Mouse (Mus musculus): Measurements from ENCODE around the gene Vps4a.

Vps4a gene

DNA sequence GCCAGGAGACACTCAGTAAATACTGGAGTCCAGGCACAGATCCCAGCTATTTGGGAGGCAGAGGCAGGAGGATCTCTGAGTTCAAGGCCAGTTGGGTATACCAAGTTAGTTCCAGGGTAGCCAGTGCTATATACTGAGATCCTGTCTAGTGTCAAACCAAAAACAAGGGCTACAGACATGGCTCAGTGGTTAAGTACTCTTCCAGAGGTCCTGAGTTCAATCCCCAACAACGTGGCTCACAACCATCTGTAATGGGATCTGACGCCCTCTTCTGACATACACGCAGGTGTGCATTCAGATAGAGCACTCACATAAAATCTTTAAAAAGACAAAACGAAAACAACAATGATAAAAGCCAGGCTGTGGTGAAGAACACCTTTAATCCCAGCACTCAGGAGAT is 18.5 kb downstream of the Vps4a start:
- DNase-seq (ENCODE audit: low read depth): no peak

DNA sequence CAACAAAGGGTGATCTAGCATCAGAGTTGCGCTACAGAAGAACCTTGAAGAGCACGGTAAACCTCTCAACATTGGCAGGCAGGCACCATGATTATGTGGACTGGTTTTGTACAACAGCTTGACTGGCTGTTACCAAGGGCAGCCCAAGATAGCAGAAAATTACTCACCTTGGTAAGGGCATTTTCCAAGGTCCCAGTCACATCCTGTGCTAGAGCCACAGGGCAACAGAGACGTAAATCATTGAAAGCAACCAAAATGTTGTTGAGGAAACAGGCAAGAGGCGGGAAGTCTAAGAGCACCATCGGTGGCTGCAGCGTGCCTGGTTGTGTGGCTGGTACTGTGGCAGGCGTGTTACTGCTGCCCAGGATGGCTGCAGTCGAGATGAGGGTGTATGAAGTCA is 21.0 kb downstream of the Vps4a start:
- no peak for DNase-seq (ENCODE audit: low read depth)

- DNase-seq (ENCODE audit: low read depth): peak; percentile 95
These were observed 25.3 kb downstream of the Vps4a start, which contains the start of the genes Cog8 and Nip7 for GRCm38 (mm10) chr8:107056076-107056972. Cog8 (minus strand) TSS chr8:107056689. Nip7 (plus strand) TSS chr8:107056877.

GRCm38 (mm10) chr8:107056973-107057369 is 25.9 kb downstream of the Vps4a start:
- peak; percentile 13 for DNase-seq (ENCODE audit: low read depth)

GRCm38 (mm10) chr8:107062613-107063012 is 31.6 kb downstream of the Vps4a start:
- no peak for DNase-seq (ENCODE audit: low read depth)

- DNase-seq (ENCODE audit: low read depth): peak; percentile 63
These were observed 34.8 kb downstream of the Vps4a start, which contains the start of gene Tmed6 for GRCm38 (mm10) chr8:107065511-107066496. Tmed6 (minus strand) TSS chr8:107065644.

DNA sequence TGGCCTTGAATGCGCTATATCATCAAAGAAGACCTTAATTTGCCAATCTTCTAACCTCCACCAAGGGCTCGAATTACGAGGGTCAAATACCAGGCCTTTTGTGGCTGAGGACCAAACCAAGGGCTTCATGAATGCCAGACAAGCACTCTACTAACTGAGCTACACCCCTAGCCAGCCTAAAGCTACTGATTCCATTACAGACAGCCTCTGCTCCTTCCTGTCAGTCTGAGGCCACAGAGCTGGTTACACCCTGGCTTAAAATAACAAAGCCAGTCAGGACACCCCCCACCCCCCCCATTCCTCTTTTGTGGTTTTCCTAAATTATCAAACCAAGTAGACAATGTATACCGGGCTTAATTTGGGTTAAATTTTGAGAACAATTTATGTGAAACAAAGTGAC is 42.7 kb downstream of the Vps4a start:
- DNase-seq (ENCODE audit: low read depth): no peak

GRCm38 (mm10) chr8:107074128-107074527 is 43.1 kb downstream of the Vps4a start:
- no peak for DNase-seq (ENCODE audit: low read depth)

- no peak for DNase-seq (ENCODE audit: low read depth)
These were observed 45.3 kb downstream of the Vps4a start for GRCm38 (mm10) chr8:107076239-107076888.

GRCm38 (mm10) chr8:107085358-107085757 is 54.3 kb downstream of the Vps4a start:
- DNase-seq (ENCODE audit: low read depth): no peak

- no peak for DNase-seq (ENCODE audit: low read depth)
These were observed 55.0 kb downstream of the Vps4a start for GRCm38 (mm10) chr8:107086018-107086417.

GRCm38 (mm10) chr8:107088526-107089063 is 57.6 kb downstream of the Vps4a start:
- no peak for DNase-seq (ENCODE audit: low read depth)

DNA sequence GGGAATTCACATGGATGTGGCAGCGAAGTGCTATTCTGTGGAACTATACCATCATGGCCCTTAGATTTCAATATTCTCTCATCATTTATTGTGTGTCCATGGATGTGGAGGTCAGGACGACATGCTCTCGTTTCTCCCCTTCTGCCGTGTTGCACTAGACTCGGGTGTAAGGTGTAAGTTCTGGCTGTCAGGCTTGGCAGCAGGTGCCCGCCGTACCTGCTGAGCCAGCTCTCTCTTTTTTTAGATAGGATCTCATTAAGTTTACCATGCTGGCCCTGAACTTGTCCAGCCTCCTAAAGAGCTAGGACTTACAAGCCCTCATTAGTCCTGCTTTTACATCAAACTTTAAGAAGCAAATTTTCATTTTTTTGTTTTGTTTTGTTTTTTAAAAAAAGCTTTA is 59.5 kb downstream of the Vps4a start:
- no peak for DNase-seq (ENCODE audit: low read depth)
